Comparison of ENCODE assay signal across 8 mouse cellular contexts in genomic region chr4:137594496-137595270, GRCm38 (mm10). TPM values are rescaled to one million over a fixed set of nuclear protein-coding genes. Genes with fewer than 3 reads are reported as not detected.
DNase-seq lines count a peak whose midpoint lies in the region; ATAC-seq lines count a peak whose summit lies in the region.

No protein-coding gene starts in this region.

- peak overlapping the region; percentile 95 for H3K27ac ChIP-seq in hindbrain, embryonic 11.5 days (ENCODE audit: low read depth, low read length)
- peak overlapping the region; percentile 100 for H3K27ac ChIP-seq in liver, embryonic 15.5 days (replicated peaks)
- H3K27ac ChIP-seq in neural tube, embryonic 15.5 days (replicated peaks) = peak overlapping the region; percentile 100

- 5% methylated on average over 40 of the region's 40 CpGs for WGBS in hindbrain, embryonic 11.5 days
- 1% methylated on average over 40 of the region's 40 CpGs for WGBS in liver, embryonic 15.5 days (ENCODE audit: insufficient replicate concordance)
- 4% methylated on average over 40 of the region's 40 CpGs for WGBS in neural tube, embryonic 15.5 days

- peak overlapping the region; percentile 92 for H3K4me3 ChIP-seq in hindbrain, embryonic 11.5 days (ENCODE audit: low read depth, low read length)
- peak overlapping the region; percentile 90 for H3K4me3 ChIP-seq in liver, embryonic 15.5 days (replicated peaks)
- peak overlapping the region; percentile 96 for H3K4me3 ChIP-seq in neural tube, embryonic 15.5 days (replicated peaks)

- DNase-seq in left cerebral cortex, postnatal 10 days (ENCODE audit: extremely low spot score in 1 of 2, low spot score in 2 of 2) = peak; percentile 27 to 35
- no peak for DNase-seq in left cerebral cortex, postnatal 25 days (ENCODE audit: low spot score in 2 of 2)
- DNase-seq in Muller cell, postnatal 12 days (ENCODE audit: inconsistent ontology term) = peak; percentile 66
- peak; percentile 51 for DNase-seq in embryo, embryonic 11 days
- DNase-seq in hindbrain, embryonic 11.5 days (ENCODE audit: low spot score) = peak; percentile 62
- no peak for DNase-seq in MN1 (ENCODE audit: low spot score)

- H3K9me3 ChIP-seq in hindbrain, embryonic 11.5 days (ENCODE audit: control insufficient read depth, low read length) = no peaks in the 10 kb centered on the region
- no peaks in the 10 kb centered on the region for H3K9me3 ChIP-seq in liver, embryonic 15.5 days (replicated peaks)
- H3K9me3 ChIP-seq in neural tube, embryonic 15.5 days (replicated peaks) = no peaks in the 10 kb centered on the region

- no peak for ATAC-seq in hindbrain, embryonic 11.5 days (ENCODE audit: low FRiP score)
- peak; percentile 41 for ATAC-seq in liver, embryonic 15.5 days (ENCODE audit: insufficient read depth)
- ATAC-seq in neural tube, embryonic 15.5 days (ENCODE audit: low FRiP score) = peak; percentile 30

- H3K4me2 ChIP-seq in hindbrain, embryonic 11.5 days (replicated peaks; ENCODE audit: low read depth, low read length) = peak overlapping the region; percentile 71
- peak overlapping the region; percentile 81 for H3K4me2 ChIP-seq in liver, embryonic 15.5 days
- peak overlapping the region; percentile 94 for H3K4me2 ChIP-seq in neural tube, embryonic 15.5 days

- intact Hi-C loops in left cerebral cortex, postnatal 10 days (cut with DNase I) = no loop called here
- intact Hi-C loops in left cerebral cortex, postnatal 25 days (cut with DNase I) = loop anchor here (5.0 kb wide), 2 partner anchors 152 to 237 kb away; partner anchors contain the start of gene Cdc42

- no peaks in the 10 kb centered on the region for H3K36me3 ChIP-seq in hindbrain, embryonic 11.5 days (ENCODE audit: control insufficient read depth, insufficient read depth, low read length)
- peaks cover 8% of the 10 kb centered on the region; the same call in 1 of the 2 replicates for H3K36me3 ChIP-seq in liver, embryonic 15.5 days (replicated peaks)
- H3K36me3 ChIP-seq in neural tube, embryonic 15.5 days = no peaks in the 10 kb centered on the region

- H3K4me1 ChIP-seq in hindbrain, embryonic 11.5 days (replicated peaks; ENCODE audit: control insufficient read depth, insufficient read depth, low read length) = no peaks in the 10 kb centered on the region; the same call in 1 of the 2 replicates
- peaks cover 51% of the 10 kb centered on the region for H3K4me1 ChIP-seq in liver, embryonic 15.5 days (replicated peaks)
- peaks cover 46% of the 10 kb centered on the region for H3K4me1 ChIP-seq in neural tube, embryonic 15.5 days

- no peaks in the 10 kb centered on the region for H3K27me3 ChIP-seq in hindbrain, embryonic 11.5 days (ENCODE audit: control insufficient read depth, insufficient read depth, low read length)
- no peaks in the 10 kb centered on the region for H3K27me3 ChIP-seq in liver, embryonic 15.5 days
- no peaks in the 10 kb centered on the region for H3K27me3 ChIP-seq in neural tube, embryonic 15.5 days (replicated peaks)

- H3K9ac ChIP-seq in hindbrain, embryonic 11.5 days (ENCODE audit: low read depth, low read length) = peak overlapping the region; percentile 88
- peak overlapping the region; percentile 84 for H3K9ac ChIP-seq in liver, embryonic 15.5 days
- H3K9ac ChIP-seq in neural tube, embryonic 15.5 days (replicated peaks) = peak overlapping the region; percentile 89

RNA-seq across cellular contexts. Expression of gene Usp48, which starts 1.1 kb away (rescaled TPM):
- total RNA-seq in left cerebral cortex, postnatal 10 days (2021) = 100 to 1,000 TPM; 125 to 126 TPM
- 100 to 1,000 TPM; 108 to 121 TPM for total RNA-seq in left cerebral cortex, postnatal 25 days (2021)
- 79.6 and 84.8 TPM in 2 replicates for polyA plus RNA-seq in hindbrain, embryonic 11.5 days (2014; fragmentation: Nextera tagmentation; extraction: Ambion mirVana)
- 27.1 and 27.5 TPM in 2 replicates for polyA plus RNA-seq in liver, embryonic 15.5 days (2015; fragmentation: Nextera tagmentation; extraction: Ambion mirVana)
- polyA plus RNA-seq in neural tube, embryonic 15.5 days (2015; fragmentation: Nextera tagmentation; extraction: Ambion mirVana) = 59.3 and 61.6 TPM in 2 replicates

RNA-seq across cellular contexts. Expression of gene Ldlrad2, which starts 20.3 kb away (rescaled TPM):
- total RNA-seq in left cerebral cortex, postnatal 10 days (2021) = not detected
- not detected for total RNA-seq in left cerebral cortex, postnatal 25 days (2021)
- polyA plus RNA-seq in hindbrain, embryonic 11.5 days (2014; fragmentation: Nextera tagmentation; extraction: Ambion mirVana) = 0.68 and 0.77 TPM in 2 replicates
- polyA plus RNA-seq in liver, embryonic 15.5 days (2015; fragmentation: Nextera tagmentation; extraction: Ambion mirVana) = not detected in 2 replicates
- polyA plus RNA-seq in neural tube, embryonic 15.5 days (2015; fragmentation: Nextera tagmentation; extraction: Ambion mirVana) = not detected in 2 replicates

Comparison
In these comparisons a context has a peak if more than half of its experiments do, and no peak if none do; other contexts are left out.
1. DNase-seq: peak in left cerebral cortex, postnatal 10 days (2 of 2), Muller cell, postnatal 12 days (single experiment), embryo, embryonic 11 days (single experiment) and hindbrain, embryonic 11.5 days (single experiment); none in left cerebral cortex, postnatal 25 days (0 of 2) and MN1 (single experiment).
2. Peak in every context shown above with its lines, with median percentiles within 50 percentile points of each other: H3K27ac ChIP-seq, H3K4me2 ChIP-seq, H3K4me3 ChIP-seq and H3K9ac ChIP-seq.